Mouse (Mus musculus): ENCODE results near the gene Zfp428. TPM values are rescaled to one million over a fixed set of nuclear protein-coding genes. Genes with fewer than 3 reads are reported as not detected.
A peak's percentile ranks its signal among the peaks of the same experiment; 100 is the strongest.

Zfp428 gene
- polyA plus RNA-seq, 1 experiment: not detected

DNA sequence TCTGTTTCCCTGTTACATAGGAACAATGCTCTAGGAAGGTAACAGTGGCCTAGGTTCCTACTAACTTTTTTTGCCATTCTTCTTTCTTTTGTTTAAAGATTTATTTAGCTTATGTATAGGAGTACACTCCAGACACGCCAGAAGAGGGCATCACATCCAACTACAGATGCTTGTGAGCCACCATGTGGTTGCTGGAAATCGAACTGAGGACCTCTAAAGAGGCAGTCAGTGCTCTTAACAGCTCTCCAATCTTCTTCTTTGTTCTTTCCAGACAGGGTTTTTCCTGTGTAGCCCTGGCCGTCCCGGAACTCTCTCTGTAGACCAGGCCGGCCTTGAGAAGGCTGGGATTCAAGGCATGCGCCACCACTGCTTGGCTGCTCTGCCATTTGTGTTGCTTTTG is 18.2 kb downstream of the Zfp428 start:
- peaks cover 12% of the 10 kb centered on the region for H3K4me1 ChIP-seq (ENCODE audit: control insufficient read depth, insufficient read depth, low read length)
- no peak overlapping the region for H3K4me3 ChIP-seq (ENCODE audit: insufficient read depth, low read depth, low read length)
- 75% methylated on average over 6 of the region's 6 CpGs for WGBS
- H3K27ac ChIP-seq (ENCODE audit: insufficient read depth, low read depth, low read length): no peak overlapping the region
- 0 out of 2 replicates have a peak, but pooled peaks have one; percentile 8 for TF ChIP-seq CTCF (IDR thresholded peaks at IDR 0.05; ENCODE audit: insufficient read depth, low read depth, low read length)
- TF ChIP-seq POLR2A (IDR thresholded peaks at IDR 0.05; ENCODE audit: insufficient read depth, low read depth, low read length): no peak

DNA sequence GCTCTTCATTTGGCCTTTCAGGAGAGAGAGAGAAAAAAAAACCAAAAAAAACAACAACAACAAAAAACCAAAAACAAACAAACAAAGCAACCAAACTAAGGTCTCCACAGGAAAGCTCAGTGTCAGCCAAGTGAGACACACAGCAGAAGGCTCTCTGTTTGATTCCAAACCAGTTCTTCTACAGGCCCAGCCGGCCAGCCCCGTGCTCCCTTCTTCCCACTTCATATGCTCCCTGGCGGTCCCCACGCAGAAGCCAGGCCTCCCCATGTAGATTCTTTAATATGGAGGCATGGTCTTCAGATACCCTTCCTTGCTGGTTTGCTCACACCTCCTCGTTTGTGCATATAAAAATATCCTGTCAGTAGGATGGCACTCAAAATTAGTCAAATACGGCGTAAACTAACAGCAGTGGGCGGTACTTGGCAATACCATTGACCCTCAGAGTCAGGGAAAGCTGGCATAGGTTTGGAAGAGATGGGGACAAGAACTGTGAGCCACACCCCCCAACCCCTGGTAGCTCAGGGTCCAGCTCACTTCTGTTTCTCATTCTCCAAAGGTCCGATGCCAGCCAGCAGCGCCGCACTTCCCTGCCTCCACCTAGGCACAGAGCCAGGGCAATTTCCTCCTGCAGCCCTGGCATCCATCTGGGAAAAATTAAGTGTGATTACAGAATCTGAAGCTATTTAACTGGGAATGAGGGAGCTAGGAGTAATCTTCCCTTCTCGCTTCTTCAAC is 19.0 kb downstream of the Zfp428 start:
- peaks cover 12% of the 10 kb centered on the region for H3K4me1 ChIP-seq (ENCODE audit: control insufficient read depth, insufficient read depth, low read length)

DNA sequence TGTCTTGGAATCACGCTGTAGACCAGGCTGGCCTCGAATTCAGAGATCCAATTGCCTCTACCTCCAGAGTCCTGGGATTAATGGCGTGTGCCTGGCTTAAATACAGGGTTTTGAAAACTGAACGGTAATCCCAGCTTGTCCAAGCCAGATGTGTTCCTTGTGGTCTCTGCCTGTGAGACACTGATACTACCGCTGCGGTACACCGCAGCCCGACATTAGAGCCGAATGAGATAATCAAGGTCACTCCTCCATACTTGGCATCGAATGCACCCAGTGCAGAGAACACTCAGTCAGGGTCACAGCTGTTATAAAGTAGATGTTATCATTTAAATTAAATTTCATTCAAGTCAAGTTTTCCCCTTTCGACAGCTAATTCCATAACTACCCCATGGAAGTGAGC is 22.1 kb downstream of the Zfp428 start:
- WGBS: 89% methylated on average over 11 of the region's 11 CpGs
- Histone ChIP-seq H3K4me1 (ENCODE audit: control insufficient read depth, insufficient read depth, low read length) (peaks cover 28% of the 10 kb centered on the region), H3K27ac (ENCODE audit: insufficient read depth, low read depth, low read length) (no peak overlapping the region), H3K4me3 (ENCODE audit: insufficient read depth, low read depth, low read length) (no peak overlapping the region)
- TF ChIP-seq POLR2A (IDR thresholded peaks at IDR 0.05; ENCODE audit: insufficient read depth, low read depth, low read length): no peak
- no peak for TF ChIP-seq CTCF (IDR thresholded peaks at IDR 0.05; ENCODE audit: insufficient read depth, low read depth, low read length)

More for the DNA sequence above, 19.0 kb downstream of the Zfp428 start:
- 43% methylated on average over 12 of the region's 12 CpGs for WGBS
- Histone ChIP-seq H3K27ac (ENCODE audit: insufficient read depth, low read depth, low read length) (no peak overlapping the region), H3K4me3 (ENCODE audit: insufficient read depth, low read depth, low read length) (no peak overlapping the region)
- no peak for TF ChIP-seq POLR2A (IDR thresholded peaks at IDR 0.05; ENCODE audit: insufficient read depth, low read depth, low read length)
- TF ChIP-seq CTCF (IDR thresholded peaks at IDR 0.05; ENCODE audit: insufficient read depth, low read depth, low read length): no peak

- peak overlapping the region; percentile 96 for H3K27ac ChIP-seq (ENCODE audit: insufficient read depth, low read depth, low read length)
- 52% methylated on average over 11 of the region's 11 CpGs for WGBS
- H3K4me1 ChIP-seq (ENCODE audit: control insufficient read depth, insufficient read depth, low read length): peaks cover 32% of the 10 kb centered on the region
- H3K4me3 ChIP-seq (ENCODE audit: insufficient read depth, low read depth, low read length): peak overlapping the region; percentile 71
- TF ChIP-seq CTCF (IDR thresholded peaks at IDR 0.05; ENCODE audit: insufficient read depth, low read depth, low read length) (no peak), POLR2A (IDR thresholded peaks at IDR 0.05; ENCODE audit: insufficient read depth, low read depth, low read length) (no peak)
Observed at GRCm38 (mm10) chr7:24529580-24529979, 22.8 kb downstream of the Zfp428 start.

- peak within 1 kb of the TSS; percentile 75 for H3K4me3 ChIP-seq (ENCODE audit: insufficient read depth, low read depth, low read length)
- peak within 1 kb of the TSS; percentile 96 for H3K27ac ChIP-seq (ENCODE audit: insufficient read depth, low read depth, low read length)
- peak; percentile 33; the same call in 1 of the 2 replicates for TF ChIP-seq POLR2A (IDR thresholded peaks at IDR 0.05; ENCODE audit: insufficient read depth, low read depth, low read length)
- no peak for TF ChIP-seq CTCF (IDR thresholded peaks at IDR 0.05; ENCODE audit: insufficient read depth, low read depth, low read length)
- H3K4me1 ChIP-seq (ENCODE audit: control insufficient read depth, insufficient read depth, low read length): peaks cover 32% of the 10 kb centered on the region
- WGBS: under 1% methylated on average over 44 of the region's 44 CpGs
Observed at GRCm38 (mm10) chr7:24530062-24530931, 23.5 kb downstream of the Zfp428 start, which contains the start of gene Irgq. Gene Irgq (plus strand): TSS chr7:24530689.

DNA sequence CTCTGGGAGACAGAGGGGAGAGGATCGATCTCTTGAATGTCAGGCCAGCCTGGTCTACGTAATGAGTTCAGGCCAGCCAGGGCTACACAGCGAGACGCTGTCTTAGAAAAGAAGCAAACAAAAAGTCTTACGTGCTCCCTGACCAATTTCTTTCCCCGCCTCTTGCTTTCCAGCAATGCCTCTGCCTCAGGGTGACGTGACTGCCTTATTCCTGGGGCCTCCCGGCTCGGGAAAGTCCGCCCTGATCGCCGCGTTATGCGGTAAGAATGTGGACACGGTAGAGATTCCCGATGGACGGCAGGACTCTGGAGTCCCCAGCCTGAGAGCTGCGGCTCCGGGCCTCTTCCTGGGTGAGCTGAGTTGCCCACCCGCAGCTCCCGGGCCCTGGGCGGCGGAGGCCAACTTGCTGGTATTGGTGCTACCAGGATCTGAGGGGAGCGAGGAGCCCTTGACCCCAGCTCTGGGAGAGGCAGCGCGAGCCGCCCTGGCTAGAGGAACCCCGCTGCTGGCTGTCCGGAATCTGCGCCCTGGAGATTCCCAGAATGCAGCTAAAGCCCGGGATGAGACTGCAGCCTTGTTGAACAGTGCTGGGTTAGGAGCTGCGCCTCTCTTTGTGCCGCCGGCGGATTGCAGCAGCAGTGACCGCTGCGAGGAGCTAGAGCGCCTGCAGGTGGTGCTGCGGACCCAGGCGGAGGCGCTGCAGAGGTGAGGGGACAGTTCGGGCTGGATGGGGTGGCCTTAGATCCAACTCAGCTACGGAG is 24.6 kb downstream of the Zfp428 start:
- WGBS: under 1% methylated on average over 43 of the region's 43 CpGs
- Histone ChIP-seq H3K27ac (ENCODE audit: insufficient read depth, low read depth, low read length) (peak overlapping the region; percentile 63), H3K4me3 (ENCODE audit: insufficient read depth, low read depth, low read length) (peak overlapping the region; percentile 75), H3K4me1 (ENCODE audit: control insufficient read depth, insufficient read depth, low read length) (peaks cover 32% of the 10 kb centered on the region)
- TF ChIP-seq POLR2A (IDR thresholded peaks at IDR 0.05; ENCODE audit: insufficient read depth, low read depth, low read length) (no peak), CTCF (IDR thresholded peaks at IDR 0.05; ENCODE audit: insufficient read depth, low read depth, low read length) (peak; percentile 56; the same call in 1 of the 2 replicates)

DNA sequence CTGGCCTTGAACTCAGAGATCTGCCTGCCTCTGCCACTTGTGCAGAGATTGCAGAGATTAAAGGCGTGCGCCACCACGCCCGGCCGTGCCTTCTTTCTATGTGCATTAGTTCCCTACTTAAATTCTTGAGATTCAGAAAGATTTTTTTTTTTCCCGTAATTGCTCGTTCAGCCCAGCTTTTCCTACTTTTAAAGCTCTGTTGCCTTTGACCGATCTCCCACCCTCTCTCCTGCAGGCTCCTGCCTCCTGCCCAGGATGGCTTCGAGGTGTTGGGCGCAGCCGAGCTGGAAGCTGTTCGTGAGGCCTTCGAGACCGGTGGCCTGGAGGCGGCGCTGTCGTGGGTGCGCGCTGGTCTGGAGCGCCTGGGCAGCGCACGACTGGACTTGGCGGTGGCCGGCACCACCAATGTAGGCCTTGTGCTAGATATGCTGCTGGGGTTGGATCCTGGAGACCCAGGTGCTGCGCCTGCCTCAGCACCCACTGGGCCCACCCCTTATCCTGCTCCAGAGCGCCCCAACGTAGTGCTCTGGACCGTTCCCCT is 26.3 kb downstream of the Zfp428 start:
- 81% methylated on average over 28 of the region's 28 CpGs for WGBS
- Histone ChIP-seq H3K27ac (ENCODE audit: insufficient read depth, low read depth, low read length) (no peak overlapping the region), H3K4me3 (ENCODE audit: insufficient read depth, low read depth, low read length) (no peak overlapping the region), H3K4me1 (ENCODE audit: control insufficient read depth, insufficient read depth, low read length) (peaks cover 29% of the 10 kb centered on the region)
- TF ChIP-seq POLR2A (IDR thresholded peaks at IDR 0.05; ENCODE audit: insufficient read depth, low read depth, low read length) (no peak), CTCF (IDR thresholded peaks at IDR 0.05; ENCODE audit: insufficient read depth, low read depth, low read length) (no peak)

- H3K27ac ChIP-seq (ENCODE audit: insufficient read depth, low read depth, low read length): no peak overlapping the region
- H3K4me1 ChIP-seq (ENCODE audit: control insufficient read depth, insufficient read depth, low read length): peaks cover 33% of the 10 kb centered on the region
- H3K4me3 ChIP-seq (ENCODE audit: insufficient read depth, low read depth, low read length): no peak overlapping the region
- TF ChIP-seq CTCF (IDR thresholded peaks at IDR 0.05; ENCODE audit: insufficient read depth, low read depth, low read length): no peak
- no peak for TF ChIP-seq POLR2A (IDR thresholded peaks at IDR 0.05; ENCODE audit: insufficient read depth, low read depth, low read length)
- 52% methylated on average over 42 of the region's 42 CpGs for WGBS
Observed at GRCm38 (mm10) chr7:24533806-24534205, 27.0 kb downstream of the Zfp428 start.

Data from olfactory bulb, adult 2 months (tissue).